In the genomic region with DNA sequence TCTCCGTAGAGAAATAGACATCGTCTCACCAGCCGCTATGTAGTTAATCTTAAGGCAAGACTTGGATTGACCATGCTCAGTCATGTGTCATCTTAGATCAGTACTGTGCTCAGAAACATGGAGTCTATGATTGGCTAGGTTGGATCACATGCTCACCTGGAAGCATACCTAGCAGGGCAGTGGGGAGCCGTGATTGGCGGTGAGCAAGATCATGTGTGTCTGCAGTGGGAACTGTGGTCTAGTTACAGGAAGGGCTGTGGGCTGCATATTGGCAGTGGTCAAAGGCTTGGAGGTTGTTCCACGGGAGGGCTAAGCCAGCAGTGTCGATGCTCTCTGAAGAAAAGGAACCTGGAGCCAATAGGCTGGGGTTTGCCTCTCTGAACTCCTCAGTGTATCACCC, we compare ENCODE assay signal across 22 mouse cellular contexts.
DNase-seq lines count a peak whose midpoint lies in the region; ATAC-seq lines count a peak whose summit lies in the region.
"Had no signal": no experiment of that assay in that cellular context is flagged by ENCODE, and none has a peak within 500 bp of the region (broad histone marks: within the 10 kb centered on the region; RNA-seq: fewer than 3 reads in every experiment).

No protein-coding gene starts in this region.

- DNase-seq in embryonic facial prominence, embryonic 10.5 days (ENCODE audit: low spot score), result no peak
- DNase-seq in thymus, postnatal 4 days, result peak; percentile 7
- DNase-seq in thymus, postnatal 0 days (ENCODE audit: low spot score), result no peak
- no peak for DNase-seq in limb, embryonic 10.5 days (ENCODE audit: low spot score)
- no peak for DNase-seq in cerebellum, postnatal 25 days
- DNase-seq in right cerebral cortex, adult 18-20 months, result no peak
- DNase-seq: adrenal gland, postnatal 10 days; adrenal gland, postnatal 36 days; B cell, adult 2 months; cerebellum, adult 18-20 months; cerebellum, adult 9-10 months; cerebellum, postnatal 14 days; forebrain, postnatal 0 days; gastrocnemius, postnatal 10 days; gastrocnemius, postnatal 36 days had no signal

- no peaks in the 10 kb centered on the region for H3K9me3 ChIP-seq in embryonic facial prominence, embryonic 13.5 days
- no peaks in the 10 kb centered on the region for H3K9me3 ChIP-seq in embryonic facial prominence, embryonic 10.5 days
- H3K9me3 ChIP-seq in limb, embryonic 10.5 days (replicated peaks), result no peaks in the 10 kb centered on the region
- no peaks in the 10 kb centered on the region for H3K9me3 ChIP-seq in forebrain, embryonic 12.5 days
- H3K9me3 ChIP-seq: forebrain, embryonic 10.5 days; hindbrain, embryonic 12.5 days; hindbrain, embryonic 15.5 days had no signal

- 88% methylated on average over 7 of the region's 7 CpGs for WGBS in embryonic facial prominence, embryonic 13.5 days
- WGBS in embryonic facial prominence, embryonic 10.5 days, result 94% methylated on average over 7 of the region's 7 CpGs
- 95% methylated on average over 7 of the region's 7 CpGs for WGBS in limb, embryonic 10.5 days
- 95% methylated on average over 7 of the region's 7 CpGs for WGBS in forebrain, embryonic 12.5 days

- no peak for ATAC-seq in embryonic facial prominence, embryonic 13.5 days (ENCODE audit: insufficient number of reproducible peaks, insufficient read depth, low FRiP score, low TSS enrichment, low read depth)
- ATAC-seq in forebrain, embryonic 12.5 days (ENCODE audit: low FRiP score), result no peak
- ATAC-seq: forebrain, embryonic 14.5 days; forebrain, postnatal 0 days had no signal

- H3K36me3 ChIP-seq in embryonic facial prominence, embryonic 13.5 days, result no peaks in the 10 kb centered on the region
- no peaks in the 10 kb centered on the region for H3K36me3 ChIP-seq in embryonic facial prominence, embryonic 10.5 days (replicated peaks)
- no peaks in the 10 kb centered on the region for H3K36me3 ChIP-seq in limb, embryonic 10.5 days
- H3K36me3 ChIP-seq in forebrain, embryonic 12.5 days (replicated peaks), result no peaks in the 10 kb centered on the region
- H3K36me3 ChIP-seq: forebrain, embryonic 10.5 days; hindbrain, embryonic 12.5 days; hindbrain, embryonic 15.5 days had no signal

- no peak overlapping the region for H3K4me3 ChIP-seq in embryonic facial prominence, embryonic 13.5 days
- H3K4me3 ChIP-seq in embryonic facial prominence, embryonic 10.5 days, result no peak overlapping the region
- no peak overlapping the region for H3K4me3 ChIP-seq in limb, embryonic 10.5 days
- no peak overlapping the region for H3K4me3 ChIP-seq in forebrain, embryonic 12.5 days (replicated peaks)
- H3K4me3 ChIP-seq: forebrain, embryonic 10.5 days; hindbrain, embryonic 12.5 days; hindbrain, embryonic 15.5 days had no signal

- H3K4me2 ChIP-seq in embryonic facial prominence, embryonic 13.5 days, result no peak overlapping the region
- no peak overlapping the region for H3K4me2 ChIP-seq in forebrain, embryonic 12.5 days
- H3K4me2 ChIP-seq: heart, embryonic 11.5 days; hindbrain, embryonic 12.5 days; hindbrain, embryonic 15.5 days had no signal

- no peaks in the 10 kb centered on the region for H3K27me3 ChIP-seq in embryonic facial prominence, embryonic 13.5 days
- no peaks in the 10 kb centered on the region for H3K27me3 ChIP-seq in embryonic facial prominence, embryonic 10.5 days (replicated peaks; ENCODE audit: low read depth, poor library complexity, severe bottlenecking)
- H3K27me3 ChIP-seq in limb, embryonic 10.5 days (ENCODE audit: low read depth, poor library complexity, severe bottlenecking), result no peaks in the 10 kb centered on the region
- H3K27me3 ChIP-seq in forebrain, embryonic 12.5 days, result no peaks in the 10 kb centered on the region
- H3K27me3 ChIP-seq: hindbrain, embryonic 12.5 days; hindbrain, embryonic 15.5 days had no signal

- H3K27ac ChIP-seq in embryonic facial prominence, embryonic 13.5 days, result peak overlapping the region; percentile 73; the same call in 1 of the 2 replicates
- no peak overlapping the region for H3K27ac ChIP-seq in embryonic facial prominence, embryonic 10.5 days (replicated peaks)
- H3K27ac ChIP-seq in limb, embryonic 10.5 days, result peak overlapping the region; percentile 71
- no peak overlapping the region for H3K27ac ChIP-seq in forebrain, embryonic 12.5 days
- H3K27ac ChIP-seq: forebrain, embryonic 10.5 days; hindbrain, embryonic 12.5 days; hindbrain, embryonic 15.5 days had no signal

- H3K4me1 ChIP-seq in embryonic facial prominence, embryonic 13.5 days, result peaks cover 43% of the 10 kb centered on the region
- H3K4me1 ChIP-seq in embryonic facial prominence, embryonic 10.5 days, result peaks cover 26% of the 10 kb centered on the region
- H3K4me1 ChIP-seq in limb, embryonic 10.5 days, result peaks cover 48% of the 10 kb centered on the region
- peaks cover 15% of the 10 kb centered on the region; the same call in 1 of the 2 replicates for H3K4me1 ChIP-seq in forebrain, embryonic 12.5 days

- H3K9ac ChIP-seq in embryonic facial prominence, embryonic 13.5 days, result no peak overlapping the region
- H3K9ac ChIP-seq in forebrain, embryonic 12.5 days, result no peak overlapping the region
- H3K9ac ChIP-seq: forebrain, postnatal 0 days; hindbrain, embryonic 12.5 days; hindbrain, embryonic 15.5 days had no signal

Comparison
In these comparisons a context has a peak if more than half of its experiments do, and no peak if none do; other contexts are left out.
1. H3K27ac ChIP-seq: peak in embryonic facial prominence, embryonic 13.5 days (single experiment) and limb, embryonic 10.5 days (single experiment); none in embryonic facial prominence, embryonic 10.5 days (single experiment) and forebrain, embryonic 12.5 days (single experiment).